Mouse (Mus musculus): ENCODE results near the gene Csmd2. TPM values are rescaled to one million over a fixed set of nuclear protein-coding genes. Genes with fewer than 3 reads are reported as not detected.

Gene Csmd2
- polyA plus RNA-seq, 1 experiment from 2014 or later: 11.2 TPM

- H3K4me3 ChIP-seq (ENCODE audit: low read length): no peak overlapping the region
- 75% methylated on average over 9 of the region's 9 CpGs for WGBS
These were observed 183.6 kb downstream of the Csmd2 start for GRCm38 (mm10) chr4:128171233-128171632.

GRCm38 (mm10) chr4:128171701-128172100 is 184.0 kb downstream of the Csmd2 start:
- Histone ChIP-seq H3K4me2 (ENCODE audit: low read length) (no peak overlapping the region), H3K27ac (ENCODE audit: low read depth, low read length) (no peak overlapping the region), H3K36me3 (ENCODE audit: control insufficient read depth, insufficient read depth, low read length) (no peaks in the 10 kb centered on the region), H3K4me1 (ENCODE audit: control insufficient read depth, insufficient read depth, low read depth, low read length) (peaks cover 9% of the 10 kb centered on the region; the same call in 1 of the 2 replicates), H3K4me3 (ENCODE audit: low read length) (no peak overlapping the region), H3K27me3 (replicated peaks; ENCODE audit: control insufficient read depth, insufficient read depth, low read length) (no peaks in the 10 kb centered on the region), H3K9me3 (ENCODE audit: control insufficient read depth, low read length) (no peaks in the 10 kb centered on the region; the same call in 1 of the 2 replicates), H3K9ac (ENCODE audit: low read depth, low read length) (no peak overlapping the region)
- 93% methylated on average over 1 of the region's 1 CpGs for WGBS
- ATAC-seq: no peak; the same call in 1 of the 2 replicates

More at GRCm38 (mm10) chr4:128171233-128171632, 183.6 kb downstream of the Csmd2 start:
- H3K4me1 ChIP-seq (ENCODE audit: control insufficient read depth, insufficient read depth, low read depth, low read length): peaks cover 5% of the 10 kb centered on the region; the same call in 1 of the 2 replicates
- no peak overlapping the region for H3K9ac ChIP-seq (ENCODE audit: low read depth, low read length)
- H3K36me3 ChIP-seq (ENCODE audit: control insufficient read depth, insufficient read depth, low read length): no peaks in the 10 kb centered on the region
- H3K27me3 ChIP-seq (replicated peaks; ENCODE audit: control insufficient read depth, insufficient read depth, low read length): no peaks in the 10 kb centered on the region
- no peak overlapping the region for H3K4me2 ChIP-seq (ENCODE audit: low read length)
- no peaks in the 10 kb centered on the region; the same call in 1 of the 2 replicates for H3K9me3 ChIP-seq (ENCODE audit: control insufficient read depth, low read length)
- peak; percentile 49 for ATAC-seq
- H3K27ac ChIP-seq (ENCODE audit: low read depth, low read length): no peak overlapping the region; the same call in 1 of the 2 replicates

GRCm38 (mm10) chr4:128178974-128179373 is 191.3 kb downstream of the Csmd2 start:
- WGBS: 42% methylated on average over 8 of the region's 8 CpGs
- Histone ChIP-seq H3K9ac (ENCODE audit: low read depth, low read length) (no peak overlapping the region), H3K9me3 (ENCODE audit: control insufficient read depth, low read length) (no peaks in the 10 kb centered on the region), H3K4me1 (ENCODE audit: control insufficient read depth, insufficient read depth, low read depth, low read length) (peaks cover 21% of the 10 kb centered on the region), H3K27ac (ENCODE audit: low read depth, low read length) (peak overlapping the region; percentile 64), H3K4me3 (ENCODE audit: low read length) (no peak overlapping the region), H3K4me2 (ENCODE audit: low read length) (no peak overlapping the region), H3K27me3 (replicated peaks; ENCODE audit: control insufficient read depth, insufficient read depth, low read length) (no peaks in the 10 kb centered on the region), H3K36me3 (ENCODE audit: control insufficient read depth, insufficient read depth, low read length) (no peaks in the 10 kb centered on the region)
- peak; percentile 63 for ATAC-seq

DNA sequence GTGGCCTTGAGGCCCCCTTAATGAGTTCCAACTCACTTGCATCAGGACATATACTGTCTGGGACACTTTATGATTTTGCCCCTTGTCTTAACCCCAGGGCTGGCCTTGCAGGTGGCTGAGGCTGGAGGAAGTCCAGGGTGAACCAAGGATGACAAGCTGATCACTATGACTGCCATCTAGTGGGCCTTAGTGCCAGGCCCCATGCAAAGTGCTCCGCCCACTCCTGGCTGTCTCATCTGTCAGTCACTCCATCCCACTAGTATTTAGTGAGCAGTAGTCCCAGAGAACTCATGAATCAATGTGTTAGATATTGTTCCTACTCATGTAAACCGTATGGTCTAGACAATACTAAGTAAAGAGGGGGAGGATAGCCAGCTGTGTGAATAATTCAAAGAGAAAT is 191.9 kb downstream of the Csmd2 start:
- H3K4me3 ChIP-seq (ENCODE audit: low read length): no peak overlapping the region
- WGBS: 78% methylated on average over 2 of the region's 2 CpGs
- no peak overlapping the region for H3K4me2 ChIP-seq (ENCODE audit: low read length)
- H3K36me3 ChIP-seq (ENCODE audit: control insufficient read depth, insufficient read depth, low read length): no peaks in the 10 kb centered on the region
- H3K27ac ChIP-seq (ENCODE audit: low read depth, low read length): no peak overlapping the region
- no peaks in the 10 kb centered on the region for H3K9me3 ChIP-seq (ENCODE audit: control insufficient read depth, low read length)
- H3K27me3 ChIP-seq (replicated peaks; ENCODE audit: control insufficient read depth, insufficient read depth, low read length): no peaks in the 10 kb centered on the region
- no peak for ATAC-seq
- no peak overlapping the region for H3K9ac ChIP-seq (ENCODE audit: low read depth, low read length)
- peaks cover 23% of the 10 kb centered on the region for H3K4me1 ChIP-seq (ENCODE audit: control insufficient read depth, insufficient read depth, low read depth, low read length)

GRCm38 (mm10) chr4:128184747-128185146 is 197.1 kb downstream of the Csmd2 start:
- H3K27ac ChIP-seq (ENCODE audit: low read depth, low read length): no peak overlapping the region
- 91% methylated on average over 1 of the region's 1 CpGs for WGBS
- no peaks in the 10 kb centered on the region for H3K9me3 ChIP-seq (ENCODE audit: control insufficient read depth, low read length)

DNA sequence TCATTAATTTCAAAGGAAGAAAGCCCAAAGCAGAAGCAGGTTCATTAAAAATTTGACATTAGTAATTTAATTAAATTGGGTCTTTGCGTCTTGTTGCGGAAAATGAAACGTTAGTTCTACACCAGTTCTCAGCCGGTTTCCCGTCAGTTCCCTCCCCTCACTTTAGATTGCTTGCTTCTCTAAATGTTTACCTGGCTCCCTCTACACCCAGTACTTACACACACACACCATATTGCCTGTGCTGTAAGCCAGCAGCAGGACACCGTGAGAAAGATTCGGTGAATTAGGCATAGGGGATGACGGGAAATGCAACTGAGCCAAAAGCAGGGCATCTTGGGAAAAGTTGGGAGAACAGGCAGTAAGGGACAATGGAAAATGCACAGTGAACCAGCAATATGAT is 206.8 kb downstream of the Csmd2 start:
- 81% methylated on average over 8 of the region's 8 CpGs for WGBS
- Histone ChIP-seq H3K4me3 (ENCODE audit: low read length) (no peak overlapping the region), H3K4me2 (ENCODE audit: low read length) (no peak overlapping the region), H3K36me3 (ENCODE audit: control insufficient read depth, insufficient read depth, low read length) (no peaks in the 10 kb centered on the region), H3K27ac (ENCODE audit: low read depth, low read length) (no peak overlapping the region), H3K27me3 (replicated peaks; ENCODE audit: control insufficient read depth, insufficient read depth, low read length) (no peaks in the 10 kb centered on the region), H3K9ac (ENCODE audit: low read depth, low read length) (no peak overlapping the region), H3K4me1 (ENCODE audit: control insufficient read depth, insufficient read depth, low read depth, low read length) (no peaks in the 10 kb centered on the region), H3K9me3 (ENCODE audit: control insufficient read depth, low read length) (no peaks in the 10 kb centered on the region)
- no peak for ATAC-seq

More at GRCm38 (mm10) chr4:128184747-128185146, 197.1 kb downstream of the Csmd2 start:
- H3K4me2 ChIP-seq (ENCODE audit: low read length): no peak overlapping the region
- no peak overlapping the region for H3K9ac ChIP-seq (ENCODE audit: low read depth, low read length)
- H3K4me1 ChIP-seq (ENCODE audit: control insufficient read depth, insufficient read depth, low read depth, low read length): peaks cover 12% of the 10 kb centered on the region
- H3K4me3 ChIP-seq (ENCODE audit: low read length): no peak overlapping the region
- ATAC-seq: no peak
- H3K27me3 ChIP-seq (replicated peaks; ENCODE audit: control insufficient read depth, insufficient read depth, low read length): no peaks in the 10 kb centered on the region
- no peaks in the 10 kb centered on the region for H3K36me3 ChIP-seq (ENCODE audit: control insufficient read depth, insufficient read depth, low read length)

- peak; percentile 54; the same call in 1 of the 2 replicates for ATAC-seq
- H3K9me3 ChIP-seq (ENCODE audit: control insufficient read depth, low read length): no peaks in the 10 kb centered on the region
- H3K4me3 ChIP-seq (ENCODE audit: low read length): no peak overlapping the region
- no peak overlapping the region for H3K27ac ChIP-seq (ENCODE audit: low read depth, low read length)
- no peaks in the 10 kb centered on the region for H3K36me3 ChIP-seq (ENCODE audit: control insufficient read depth, insufficient read depth, low read length)
- H3K9ac ChIP-seq (ENCODE audit: low read depth, low read length): no peak overlapping the region
- H3K4me1 ChIP-seq (ENCODE audit: control insufficient read depth, insufficient read depth, low read depth, low read length): no peaks in the 10 kb centered on the region
- no peaks in the 10 kb centered on the region for H3K27me3 ChIP-seq (replicated peaks; ENCODE audit: control insufficient read depth, insufficient read depth, low read length)
- H3K4me2 ChIP-seq (ENCODE audit: low read length): no peak overlapping the region
- WGBS: 65% methylated on average over 13 of the region's 13 CpGs
These were observed 230.4 kb downstream of the Csmd2 start for GRCm38 (mm10) chr4:128217991-128218595.

DNA sequence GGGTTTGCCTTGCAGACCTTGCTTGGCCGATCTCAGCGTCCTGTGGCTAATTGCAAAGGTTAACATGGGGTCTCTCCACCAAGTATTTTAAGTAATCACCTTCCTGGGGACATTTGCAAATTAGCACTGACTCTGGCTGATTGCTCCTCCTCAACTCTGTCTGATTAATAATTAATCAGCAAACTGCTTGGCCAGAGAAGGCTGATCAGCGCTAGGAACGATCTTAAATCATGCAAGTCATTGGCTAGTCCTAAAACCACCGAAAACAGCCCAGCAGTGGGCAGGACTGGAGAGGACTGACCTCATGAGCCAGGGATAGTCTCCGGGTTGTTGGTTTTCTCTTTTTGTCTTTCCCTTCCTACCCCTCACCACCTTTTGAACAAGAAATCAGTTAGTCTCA is 236.8 kb downstream of the Csmd2 start:
- H3K27me3 ChIP-seq (replicated peaks; ENCODE audit: control insufficient read depth, insufficient read depth, low read length): no peaks in the 10 kb centered on the region
- H3K4me2 ChIP-seq (ENCODE audit: low read length): no peak overlapping the region
- ATAC-seq: no peak
- no peaks in the 10 kb centered on the region for H3K36me3 ChIP-seq (ENCODE audit: control insufficient read depth, insufficient read depth, low read length)
- H3K4me1 ChIP-seq (ENCODE audit: control insufficient read depth, insufficient read depth, low read depth, low read length): peaks cover 14% of the 10 kb centered on the region
- no peak overlapping the region for H3K9ac ChIP-seq (ENCODE audit: low read depth, low read length)
- H3K9me3 ChIP-seq (ENCODE audit: control insufficient read depth, low read length): no peaks in the 10 kb centered on the region
- no peak overlapping the region for H3K4me3 ChIP-seq (ENCODE audit: low read length)
- no peak overlapping the region for H3K27ac ChIP-seq (ENCODE audit: low read depth, low read length)
- WGBS: 49% methylated on average over 6 of the region's 6 CpGs

- ATAC-seq: no peak
- H3K36me3 ChIP-seq (ENCODE audit: control insufficient read depth, insufficient read depth, low read length): no peaks in the 10 kb centered on the region
- H3K9me3 ChIP-seq (ENCODE audit: control insufficient read depth, low read length): no peaks in the 10 kb centered on the region
- H3K4me2 ChIP-seq (ENCODE audit: low read length): no peak overlapping the region
- H3K9ac ChIP-seq (ENCODE audit: low read depth, low read length): no peak overlapping the region
- H3K4me3 ChIP-seq (ENCODE audit: low read length): no peak overlapping the region
- H3K4me1 ChIP-seq (ENCODE audit: control insufficient read depth, insufficient read depth, low read depth, low read length): peaks cover 14% of the 10 kb centered on the region
- no peaks in the 10 kb centered on the region for H3K27me3 ChIP-seq (replicated peaks; ENCODE audit: control insufficient read depth, insufficient read depth, low read length)
- H3K27ac ChIP-seq (ENCODE audit: low read depth, low read length): no peak overlapping the region
- 28% methylated on average over 13 of the region's 13 CpGs for WGBS
These were observed 240.0 kb downstream of the Csmd2 start for GRCm38 (mm10) chr4:128227377-128228316.
